Mouse (Mus musculus) splenic B cell, adult 2 months (primary cell): ENCODE measurements at regions not wholly inside any gene's neighbourhood (a gene's known extent, or its start where the extent isn't known, plus 50 kb on each side); places are given as distances from the start of the nearest gene placed in this dataset.

Experiments
- DNase-seq: peaks from one replicate; pipeline ENCODE4 v3.0.0-alpha.2; 2011; ENCODE audit warnings: low read depth, low spot score
- H3K27me3 ChIP-seq: 2 replicates; pipeline ENCODE4 v1.6.1; 2012; ENCODE audit warnings: mild to moderate bottlenecking, low read length, moderate library complexity, mixed read lengths; ENCODE audit not compliant: control insufficient read depth, poor library complexity, insufficient read depth, severe bottlenecking
- H3K36me3 ChIP-seq: 2 replicates; pipeline ENCODE4 v1.6.1; 2012; ENCODE audit warnings: mild to moderate bottlenecking, low read length, moderate library complexity, mixed read lengths; ENCODE audit not compliant: control insufficient read depth, poor library complexity, insufficient read depth, severe bottlenecking

DNA sequence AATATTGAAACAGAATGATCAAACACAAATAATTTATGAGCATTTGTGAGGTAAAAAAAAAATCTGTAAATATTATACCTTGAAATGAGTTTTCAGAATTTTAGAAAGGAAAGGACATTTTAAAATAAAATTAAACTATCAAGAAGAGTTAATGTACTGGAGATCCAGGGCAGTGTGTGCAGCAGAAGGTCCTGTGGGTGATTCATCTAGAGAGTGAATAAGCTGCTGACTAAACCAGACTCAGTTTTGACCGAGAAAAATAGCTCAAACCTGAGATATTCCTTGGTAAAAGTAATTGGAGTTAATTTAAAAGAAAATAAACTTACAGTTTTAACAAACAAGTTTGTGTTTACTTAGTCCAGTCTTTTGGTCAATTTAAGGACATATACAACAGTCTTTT is 1118.6 kb upstream of the Celf2 start:
- no peaks in the 10 kb centered on the region for H3K36me3 ChIP-seq
- H3K27me3 ChIP-seq: no peaks in the 10 kb centered on the region
- no peak for DNase-seq

DNA sequence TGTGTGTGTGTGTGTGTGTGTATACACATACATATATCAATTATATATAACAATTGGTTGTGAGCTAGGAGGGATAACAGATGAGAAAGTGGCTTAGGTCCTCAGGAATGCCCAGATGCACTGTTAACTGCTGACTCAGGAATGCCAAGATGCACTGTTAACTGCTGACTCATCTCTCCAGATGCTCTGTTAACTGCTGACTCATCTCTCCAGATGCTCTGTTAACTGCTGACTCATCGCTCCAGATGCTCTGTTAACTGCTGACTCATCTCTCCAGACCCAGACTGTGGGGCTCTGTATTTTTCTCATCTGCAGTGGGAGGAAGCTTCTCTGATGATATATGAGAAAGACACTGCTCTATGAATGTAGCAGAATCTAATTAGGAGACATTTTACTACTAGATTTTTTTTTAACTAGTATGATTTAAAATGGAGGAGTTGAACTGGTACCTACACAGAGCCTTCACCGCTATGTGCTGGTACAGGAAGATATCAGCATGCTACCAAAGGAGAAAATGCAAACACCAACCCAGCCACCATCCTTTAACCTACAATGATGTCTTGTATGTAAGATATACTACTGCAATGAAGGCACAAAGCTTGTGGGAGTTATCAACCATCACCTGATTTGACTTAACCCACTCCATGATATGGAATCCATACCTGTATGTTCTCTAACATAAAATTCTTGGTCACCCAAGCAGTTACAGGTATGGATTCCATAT is 1119.3 kb upstream of the Celf2 start:
- DNase-seq: no peak
- no peaks in the 10 kb centered on the region for H3K36me3 ChIP-seq
- no peaks in the 10 kb centered on the region for H3K27me3 ChIP-seq

DNA sequence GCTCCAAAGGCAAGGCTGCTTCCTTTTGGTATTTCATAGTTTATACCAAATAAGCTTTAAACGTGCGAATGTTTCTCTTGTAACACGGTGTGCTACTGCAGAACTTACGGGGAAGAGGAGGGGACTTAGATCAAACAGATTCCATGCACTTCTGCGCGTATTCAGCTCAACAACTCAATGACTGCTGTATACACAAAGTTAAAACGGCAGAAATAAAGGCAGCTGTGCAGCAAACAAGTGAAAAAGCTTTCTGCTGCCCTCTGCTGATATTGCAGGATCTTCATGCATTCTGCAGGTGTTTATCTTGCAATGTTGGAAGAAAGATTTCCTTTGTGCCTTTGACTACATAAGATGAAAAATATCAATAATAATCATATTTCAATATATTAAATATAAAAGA is 1128.7 kb upstream of the Celf2 start:
- no peak for DNase-seq
- Histone ChIP-seq H3K36me3 (no peaks in the 10 kb centered on the region), H3K27me3 (no peaks in the 10 kb centered on the region)

DNA sequence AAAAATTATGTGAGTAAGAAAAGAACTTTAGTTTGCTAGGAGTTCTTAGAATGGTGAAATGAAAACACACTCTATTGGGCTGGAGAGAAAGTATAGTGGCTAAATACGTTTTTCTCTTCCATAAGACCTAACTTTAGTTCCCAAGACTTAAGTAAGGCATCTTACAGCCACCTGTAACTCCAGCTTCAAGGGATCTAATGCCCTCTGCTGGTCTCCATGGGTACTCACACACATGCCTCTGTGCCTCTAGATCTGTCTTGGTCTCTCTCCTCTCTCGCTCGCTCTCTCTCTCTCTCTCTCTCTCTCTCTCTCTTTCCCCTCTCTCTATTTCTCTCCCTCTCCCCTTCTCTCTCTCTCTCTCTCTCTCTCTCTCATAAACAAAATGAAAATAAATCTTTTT is 1129.9 kb upstream of the Celf2 start:
- DNase-seq: peak; percentile 1
- H3K36me3 ChIP-seq: no peaks in the 10 kb centered on the region
- H3K27me3 ChIP-seq: no peaks in the 10 kb centered on the region

DNA sequence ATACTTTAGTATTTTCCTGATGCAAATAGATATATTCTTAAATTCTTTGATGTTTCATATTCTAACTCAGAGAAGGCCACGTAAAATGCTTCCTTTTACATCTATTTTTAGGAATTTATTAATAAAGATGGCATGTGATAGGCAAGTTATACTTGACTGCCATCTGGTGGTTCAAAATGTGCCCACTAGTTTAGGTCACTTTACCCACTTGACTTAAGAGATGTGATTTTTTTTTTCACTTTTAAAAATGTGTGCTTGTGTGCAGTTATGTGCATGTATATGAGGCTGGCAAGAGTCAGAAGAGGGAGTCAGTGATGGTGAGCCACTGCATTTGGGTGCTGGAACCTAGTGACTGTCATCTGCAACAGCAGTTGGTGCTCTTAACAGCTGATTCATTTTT is 1136.1 kb upstream of the Celf2 start:
- Histone ChIP-seq H3K27me3 (no peaks in the 10 kb centered on the region), H3K36me3 (no peaks in the 10 kb centered on the region)
- no peak for DNase-seq

DNA sequence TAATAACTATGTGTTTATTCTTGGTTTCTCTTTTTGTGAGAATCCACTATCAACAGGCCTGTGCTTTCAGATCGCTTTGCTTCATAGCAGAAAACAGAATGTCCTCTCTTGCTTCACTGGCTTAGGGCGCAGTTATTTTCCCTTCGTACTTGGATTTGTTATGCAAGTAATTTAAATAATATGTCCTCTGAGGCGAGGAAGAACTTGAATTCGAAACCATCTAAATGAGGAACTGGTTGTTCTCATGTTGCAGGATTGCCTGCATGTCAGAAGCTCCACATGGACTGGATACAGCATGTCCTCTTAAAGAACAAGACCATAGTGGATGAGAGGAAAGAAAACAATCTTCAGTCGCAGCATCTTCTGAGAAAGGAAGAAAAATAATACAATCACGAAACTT is 1151.2 kb upstream of the Celf2 start:
- Histone ChIP-seq H3K27me3 (no peaks in the 10 kb centered on the region), H3K36me3 (no peaks in the 10 kb centered on the region)
- peak; percentile 2 for DNase-seq

DNA sequence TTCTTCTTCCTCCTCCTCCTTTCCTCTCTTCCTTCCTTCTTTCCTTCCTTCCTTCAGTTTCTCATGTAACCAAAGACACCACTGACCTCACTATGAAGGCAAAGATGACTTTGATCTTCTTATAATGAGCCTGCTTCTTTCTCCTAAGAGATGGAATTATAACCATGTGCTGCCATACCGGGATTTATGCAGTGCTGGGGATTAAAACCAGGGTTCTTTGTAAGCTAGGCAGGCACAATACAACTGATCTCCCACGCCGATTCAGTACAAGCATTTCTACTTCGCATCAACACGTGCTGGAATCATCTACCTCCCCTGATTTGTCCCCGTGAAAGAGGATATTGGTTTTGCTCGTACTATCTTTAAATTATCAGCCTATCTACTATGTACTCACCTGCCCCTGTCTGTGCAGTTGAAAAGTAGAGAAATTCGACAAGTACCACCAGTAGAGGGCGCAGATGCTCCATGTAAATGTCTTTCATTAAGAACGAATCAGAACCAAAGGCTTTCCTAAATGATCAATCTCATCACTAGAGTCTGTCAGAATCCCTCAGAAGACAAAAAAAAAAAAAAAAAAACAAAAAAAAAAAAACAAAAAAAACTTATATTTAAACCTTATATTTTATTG is 1164.5 kb upstream of the Celf2 start:
- Histone ChIP-seq H3K36me3 (no peaks in the 10 kb centered on the region), H3K27me3 (no peaks in the 10 kb centered on the region)
- peak; percentile 66 for DNase-seq

DNA sequence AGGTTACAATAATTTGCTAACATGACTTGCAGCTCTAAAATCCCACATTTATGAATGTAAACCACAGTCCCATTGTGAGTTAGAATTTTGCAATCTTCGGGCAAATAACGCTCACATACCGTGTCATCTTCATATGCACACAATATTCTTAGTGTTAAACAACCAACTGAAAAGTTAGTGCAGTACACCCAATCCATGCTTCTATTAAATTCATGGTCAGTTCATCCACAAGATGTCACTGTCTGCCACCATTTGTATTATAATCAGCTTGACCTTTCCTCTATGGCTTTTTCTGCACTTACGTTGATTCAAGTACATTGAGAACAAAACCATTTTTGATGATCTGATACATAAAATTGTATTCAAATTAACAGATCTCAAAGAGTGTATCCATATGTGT is 1166.2 kb upstream of the Celf2 start:
- Histone ChIP-seq H3K36me3 (no peaks in the 10 kb centered on the region), H3K27me3 (no peaks in the 10 kb centered on the region)
- peak; percentile 2 for DNase-seq

DNA sequence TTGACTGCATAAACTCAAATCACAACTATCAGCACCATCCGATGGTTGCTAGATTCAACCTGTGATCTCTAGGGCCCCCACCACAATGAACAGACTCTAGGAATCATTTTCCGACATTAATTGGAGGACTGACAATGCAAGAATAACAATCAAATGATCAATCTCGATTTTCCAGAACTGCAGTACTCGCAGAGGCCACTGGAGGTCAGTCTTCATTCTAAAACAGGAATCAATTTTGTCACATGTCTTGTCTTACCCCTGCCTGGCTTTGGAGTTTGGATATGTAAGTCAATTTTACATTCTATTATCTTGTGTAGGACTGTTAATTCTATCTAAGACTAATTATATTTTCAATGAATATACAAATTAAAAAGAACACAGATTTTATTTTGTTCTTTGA is 1167.2 kb upstream of the Celf2 start:
- Histone ChIP-seq H3K36me3 (no peaks in the 10 kb centered on the region), H3K27me3 (no peaks in the 10 kb centered on the region)
- DNase-seq: peak; percentile 5

DNA sequence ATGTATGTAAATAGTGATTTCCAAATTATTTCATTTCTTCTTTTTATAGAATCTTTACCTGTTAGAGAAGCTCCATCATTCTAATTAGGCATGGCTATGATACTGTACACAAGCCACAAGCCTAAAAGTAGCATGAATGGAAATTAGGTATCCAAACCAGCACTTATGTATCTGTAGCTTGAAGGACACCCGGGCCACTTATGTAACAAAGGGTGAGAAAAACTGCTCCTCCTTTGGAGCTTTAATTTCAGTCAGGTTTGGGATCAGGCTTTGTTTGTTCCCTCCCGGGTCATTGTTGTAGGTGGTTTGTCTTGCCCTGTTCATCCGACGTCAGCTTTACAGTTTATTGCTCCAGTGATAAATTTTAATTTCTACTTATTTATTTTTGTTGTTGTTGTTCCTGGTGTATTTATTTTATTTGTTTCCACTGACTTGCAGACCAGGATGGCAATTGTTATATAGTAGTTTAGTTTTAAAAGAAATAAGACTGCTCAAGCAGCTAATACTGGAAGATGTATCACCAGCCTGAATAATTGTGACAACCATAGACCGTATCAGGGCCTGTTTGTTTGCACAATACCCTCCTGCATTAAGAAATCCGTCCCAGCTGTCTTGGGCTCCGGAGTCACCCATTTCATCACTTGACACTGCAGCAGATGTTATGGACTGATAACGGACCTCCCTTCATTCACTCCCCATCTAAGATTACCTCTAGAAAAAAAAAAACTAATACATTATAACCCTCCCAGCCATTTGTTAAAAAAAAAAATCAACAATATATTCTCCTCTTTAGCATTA is 1181.7 kb upstream of the Celf2 start:
- Histone ChIP-seq H3K27me3 (no peaks in the 10 kb centered on the region), H3K36me3 (no peaks in the 10 kb centered on the region)
- DNase-seq: no peak

DNA sequence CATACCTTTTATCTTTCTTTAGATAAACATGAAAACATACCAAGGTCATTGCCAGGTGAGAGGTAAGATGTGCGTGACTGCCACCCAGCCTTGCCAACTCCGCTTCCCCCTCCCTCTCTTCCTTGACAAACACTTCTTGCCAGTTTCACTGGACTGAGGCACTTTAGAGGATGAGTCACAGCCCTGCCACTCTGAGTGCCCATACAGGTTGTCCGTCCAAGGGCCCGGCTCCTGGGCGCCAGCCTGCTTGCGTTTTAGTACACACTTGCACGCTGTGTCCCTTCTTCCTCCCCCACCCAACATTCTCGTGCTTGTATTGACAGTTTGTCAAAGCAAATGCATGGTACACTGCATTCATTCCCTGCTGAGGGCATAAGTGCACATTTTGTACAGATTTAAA is 1151.7 kb upstream of the 4930412O13Rik start:
- no peaks in the 10 kb centered on the region for H3K36me3 ChIP-seq
- H3K27me3 ChIP-seq: no peaks in the 10 kb centered on the region
- no peak for DNase-seq

DNA sequence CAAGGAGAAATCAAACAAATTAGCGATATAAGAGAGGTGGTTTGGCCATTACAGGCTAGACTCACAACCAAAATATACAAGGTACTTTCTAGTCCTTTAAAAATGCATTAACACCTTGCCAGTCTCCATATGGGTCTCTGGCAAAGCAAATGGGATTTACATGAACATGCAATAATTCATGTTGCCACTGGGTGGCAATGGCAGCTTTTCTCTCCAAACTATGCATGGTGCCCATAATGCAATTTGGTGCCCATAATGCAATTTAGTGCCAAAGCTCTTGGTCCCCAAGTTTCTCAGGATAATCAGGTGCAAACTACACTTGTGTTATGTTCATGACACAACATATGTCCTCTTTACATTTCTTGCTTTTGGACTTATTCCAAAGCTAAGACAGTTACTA is 1126.9 kb upstream of the 4930412O13Rik start:
- H3K27me3 ChIP-seq: no peaks in the 10 kb centered on the region
- H3K36me3 ChIP-seq: no peaks in the 10 kb centered on the region
- peak; percentile 35 for DNase-seq

DNA sequence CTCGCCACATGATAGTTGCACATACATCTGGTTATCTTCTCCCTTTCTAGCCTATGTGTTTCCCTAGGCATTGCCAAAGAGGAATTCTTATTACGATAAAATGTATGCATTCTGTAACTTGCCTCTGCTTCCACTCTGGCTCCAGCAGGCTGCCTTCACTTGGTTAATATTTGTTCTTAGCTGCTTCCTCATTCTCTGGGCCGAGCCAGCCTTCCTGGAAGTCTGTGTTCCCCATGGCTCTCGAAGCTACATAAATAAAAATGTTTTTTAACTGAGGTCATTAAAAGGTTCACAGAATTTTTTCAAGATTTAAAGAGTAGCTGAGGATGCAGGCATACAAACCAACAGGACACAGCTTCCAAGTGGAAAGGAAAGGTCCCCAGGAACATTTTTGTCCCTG is 1124.5 kb upstream of the 4930412O13Rik start:
- H3K27me3 ChIP-seq: no peaks in the 10 kb centered on the region
- H3K36me3 ChIP-seq: no peaks in the 10 kb centered on the region
- no peak for DNase-seq

DNA sequence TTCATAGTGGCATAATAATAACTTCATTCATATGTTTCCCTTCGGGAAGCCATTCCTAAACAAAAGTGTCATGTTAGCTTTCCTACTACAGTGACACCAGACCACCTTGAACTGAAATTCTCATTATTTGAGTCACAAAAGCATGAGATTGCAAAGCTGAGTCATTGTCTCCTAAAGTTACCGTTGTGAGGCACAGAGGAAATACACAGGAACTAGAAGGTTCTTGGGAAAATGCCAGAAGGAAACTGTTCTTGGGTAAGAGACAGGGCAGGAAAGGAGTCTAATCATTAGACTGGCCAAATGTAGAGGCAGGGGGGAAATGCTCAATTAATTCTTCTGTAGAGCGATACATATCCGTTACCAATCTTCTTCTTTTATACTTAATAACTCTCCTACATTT is 1110.4 kb upstream of the 4930412O13Rik start:
- no peaks in the 10 kb centered on the region; the same call in 1 of the 2 replicates for H3K27me3 ChIP-seq
- no peak for DNase-seq
- H3K36me3 ChIP-seq: no peaks in the 10 kb centered on the region
